Mouse (Mus musculus): ENCODE results near the gene Tmppe.

- no peak for TF ChIP-seq CTCF (IDR thresholded peaks at IDR 0.05; ENCODE audit: control insufficient read depth, insufficient read depth, low read length)
- TF ChIP-seq POLR2A (IDR thresholded peaks at IDR 0.05; ENCODE audit: borderline replicate concordance, control insufficient read depth, low read depth, low read length) = no peak
Observed at GRCm38 (mm10) chr9:114401685-114402080, 778 bp downstream of the Tmppe start.
